Mouse (Mus musculus) megakaryocyte, embryonic 14.5 days (primary cell): Measurements from ENCODE around the gene Krtap5-3.
"Not testable (repeated sequence)": the region's sequence is repeated elsewhere in the genome, so short reads cannot be mapped to it uniquely, and the experiment has no call there.

Experiments
- FLI1 ChIP-seq: IDR thresholded peaks from 2 replicates; pipeline ENCODE4 v1.6.1; 2012; ENCODE audit warnings: low read length, inconsistent platforms, mixed read lengths
- GATA1 ChIP-seq: IDR thresholded peaks from 3 replicates; pipeline ENCODE4 v1.6.1; 2012; ENCODE audit warnings: mixed read lengths, low read length, inconsistent platforms, borderline replicate concordance

GRCm38 (mm10) chr7:142175905-142176304, 25.3 kb upstream of the Krtap5-3 start, which contains the start of gene Krtap5-2:
- not testable (repeated sequence) for TF ChIP-seq GATA1, FLI1
